Mouse (Mus musculus) CD4-positive, CD25-positive, alpha-beta regulatory T cell, adult 4 months (primary cell): Measurements from ENCODE around the gene Agtrap. TPM values are rescaled to one million over a fixed set of nuclear protein-coding genes. Genes with fewer than 3 reads are reported as not detected.
"Not testable (repeated sequence)": the region's sequence is repeated elsewhere in the genome, so short reads cannot be mapped to it uniquely, and the experiment has no call there.

ENCODE experiments used
- ATAC-seq: one replicate; pipeline ENCODE4 v1.8.0; 2017
- polyA plus RNA-seq, 2 experiments: library from polyadenylated mRNA; unstranded; fragments of 100-300 nt; shearing (Covaris generic); gene quantifications; one replicate each; pipeline ENCODE4 v1.2.1; 2017

Gene Agtrap
- polyA plus RNA-seq, 2 experiments from 2014 or later, result 19.0 to 20.0 TPM

GRCm38 (mm10) chr4:148074521-148075189 is 13.2 kb downstream of the Agtrap start:
- peak; percentile 71 for ATAC-seq

- no peak for ATAC-seq
These were observed 16.3 kb downstream of the Agtrap start for GRCm38 (mm10) chr4:148071508-148071907.

GRCm38 (mm10) chr4:148069602-148070218 is 18.1 kb downstream of the Agtrap start:
- peak; percentile 80 for ATAC-seq

- ATAC-seq, result no peak
These were observed 20.5 kb downstream of the Agtrap start for GRCm38 (mm10) chr4:148067346-148067745.

- ATAC-seq, result no peak
These were observed 21.5 kb downstream of the Agtrap start for GRCm38 (mm10) chr4:148066401-148066744.

- no peak for ATAC-seq
These were observed 22.0 kb downstream of the Agtrap start for GRCm38 (mm10) chr4:148065702-148066400.

GRCm38 (mm10) chr4:148061086-148061480 is 26.7 kb downstream of the Agtrap start:
- no peak for ATAC-seq

GRCm38 (mm10) chr4:148060120-148061085 is 27.4 kb downstream of the Agtrap start:
- ATAC-seq, result peak; percentile 54

GRCm38 (mm10) chr4:148058993-148059392 is 28.8 kb downstream of the Agtrap start:
- ATAC-seq, result no peak

GRCm38 (mm10) chr4:148058218-148058819 is 29.5 kb downstream of the Agtrap start:
- ATAC-seq, result no peak

GRCm38 (mm10) chr4:148057661-148058209 is 30.1 kb downstream of the Agtrap start:
- ATAC-seq, result no peak

- ATAC-seq, result no peak
These were observed 31.0 kb downstream of the Agtrap start for GRCm38 (mm10) chr4:148056801-148057200.

GRCm38 (mm10) chr4:148056246-148056645 is 31.6 kb downstream of the Agtrap start:
- ATAC-seq, result no peak

- no peak for ATAC-seq
These were observed 32.7 kb downstream of the Agtrap start for GRCm38 (mm10) chr4:148054961-148055695.

GRCm38 (mm10) chr4:148053417-148053920 is 34.4 kb downstream of the Agtrap start:
- no peak for ATAC-seq

GRCm38 (mm10) chr4:148052976-148053375 is 34.9 kb downstream of the Agtrap start:
- no peak for ATAC-seq

GRCm38 (mm10) chr4:148051886-148052285 is 35.9 kb downstream of the Agtrap start:
- ATAC-seq, result no peak

- ATAC-seq, result no peak
These were observed 36.6 kb downstream of the Agtrap start for GRCm38 (mm10) chr4:148051046-148051776.

- ATAC-seq, result not testable (repeated sequence)
These were observed 37.4 kb downstream of the Agtrap start for GRCm38 (mm10) chr4:148050396-148050914.
